Comparison of ENCODE assay signal across 8 mouse cellular contexts in the genomic region with DNA sequence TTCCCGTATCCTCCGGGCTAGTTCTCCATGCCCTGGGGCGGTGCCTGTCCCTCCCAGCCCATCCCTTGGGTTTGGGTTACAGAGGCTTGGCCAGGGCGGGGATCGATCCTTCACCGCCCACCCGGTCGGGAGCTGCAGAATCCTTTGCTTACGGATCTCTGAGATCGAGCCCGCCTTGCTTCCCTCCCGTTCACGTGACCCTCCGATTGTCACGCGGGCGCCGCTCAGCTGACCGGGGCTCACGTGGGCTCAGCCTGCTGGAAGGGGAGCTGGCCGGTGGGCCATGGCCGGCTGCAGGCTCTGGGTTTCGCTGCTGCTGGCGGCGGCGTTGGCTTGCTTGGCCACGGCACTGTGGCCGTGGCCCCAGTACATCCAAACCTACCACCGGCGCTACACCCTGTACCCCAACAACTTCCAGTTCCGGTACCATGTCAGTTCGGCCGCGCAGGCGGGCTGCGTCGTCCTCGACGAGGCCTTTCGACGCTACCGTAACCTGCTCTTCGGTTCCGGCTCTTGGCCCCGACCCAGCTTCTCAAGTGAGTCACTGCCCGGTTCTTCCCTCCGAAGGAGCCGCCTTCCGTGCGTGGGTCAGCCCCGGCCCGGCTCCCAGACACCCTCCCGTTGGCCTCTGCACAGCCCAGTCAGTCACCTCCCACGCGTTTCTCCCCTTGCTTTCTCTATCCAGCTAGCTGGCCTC. TPM values are rescaled to one million over a fixed set of nuclear protein-coding genes. Genes with fewer than 3 reads are reported as not detected.
DNase-seq lines count a peak whose midpoint lies in the region; ATAC-seq and TF ChIP-seq lines count a peak whose summit lies in the region.

A gene (plus strand): TSS at position 100 of the 697 bp plus-strand sequence.
A gene (minus strand): TSS at position 407 of the 697 bp plus-strand sequence.

- in situ Hi-C loops in ES-E14 (cut with MboI; ENCODE audit: low sequenced_read_pairs in 2 of 2, unreplicated experiment in 2 of 2): no loop called here

- no peak within 1 kb of the TSS for H3K27ac ChIP-seq in ES-E14 (ENCODE audit: insufficient read depth, low read depth, low read length, poor library complexity, severe bottlenecking)
- H3K27ac ChIP-seq in forebrain, postnatal 0 days (ENCODE audit: low read depth, low read length): 0 out of 2 replicates have a peak within 1 kb of the TSS, but pooled peaks have one; percentile 54
- H3K27ac ChIP-seq in lung, embryonic 16.5 days (ENCODE audit: low read length): peak within 1 kb of the TSS; percentile 31; the same call in 1 of the 2 replicates

- peaks cover 3% of the 10 kb centered on the region; the same call in 1 of the 2 replicates for H3K36me3 ChIP-seq in ES-E14 (ENCODE audit: control insufficient read depth, insufficient read depth, low read length, poor library complexity, severe bottlenecking)
- no peaks in the 10 kb centered on the region for H3K36me3 ChIP-seq in forebrain, postnatal 0 days (ENCODE audit: insufficient read depth)
- no peaks in the 10 kb centered on the region for H3K36me3 ChIP-seq in lung, embryonic 16.5 days (ENCODE audit: control insufficient read depth, insufficient read depth, low read length)

- H3K4me3 ChIP-seq in ES-E14 (ENCODE audit: insufficient read depth in 1 of 2, low read depth in 1 of 2, low read length in 2 of 2, poor library complexity in 1 of 2, severe bottlenecking in 1 of 2): peak within 1 kb of the TSS; percentile 62 to 70
- H3K4me3 ChIP-seq in forebrain, postnatal 0 days (ENCODE audit: low read depth, low read length): peak within 1 kb of the TSS; percentile 60
- peak within 1 kb of the TSS; percentile 80 for H3K4me3 ChIP-seq in lung, embryonic 16.5 days (ENCODE audit: low read length)

- H3K4me2 ChIP-seq in forebrain, postnatal 0 days (ENCODE audit: low read depth): peak within 1 kb of the TSS; percentile 95
- H3K4me2 ChIP-seq in lung, embryonic 16.5 days (ENCODE audit: low read depth, low read length): peak within 1 kb of the TSS; percentile 95

- ATAC-seq in forebrain, postnatal 0 days: peak; percentile 97
- ATAC-seq in lung, embryonic 16.5 days (ENCODE audit: low read depth): peak; percentile 96

- 9% methylated on average over 55 of the region's 55 CpGs for WGBS in forebrain, postnatal 0 days
- under 1% methylated on average over 55 of the region's 55 CpGs for WGBS in lung, embryonic 16.5 days

- H3K9me3 ChIP-seq in ES-E14 (ENCODE audit: control insufficient read depth, insufficient read depth, low read depth, low read length): no peaks in the 10 kb centered on the region
- no peaks in the 10 kb centered on the region for H3K9me3 ChIP-seq in forebrain, postnatal 0 days (ENCODE audit: low read length)
- H3K9me3 ChIP-seq in lung, embryonic 16.5 days (ENCODE audit: control insufficient read depth, low read length): no peaks in the 10 kb centered on the region

- DNase-seq in ES-E14 (ENCODE audit: low read depth, low spot score): peak; percentile 89
- peak; percentile 78 for DNase-seq in cerebellum, adult 11-12 months
- peak; percentile 91 for DNase-seq in forebrain, postnatal 0 days
- DNase-seq in heart, postnatal 4 days: peak; percentile 83
- DNase-seq in layer of hippocampus, adult 9-11 months: peak; percentile 83
- peak; percentile 51 for DNase-seq in ovary, postnatal 10 days (ENCODE audit: low spot score)
- DNase-seq in thymus, postnatal 0 days (ENCODE audit: low spot score): peak; percentile 68

- TF ChIP-seq CTCF in forebrain, postnatal 0 days (IDR thresholded peaks at IDR 0.05; ENCODE audit: low read depth): no peak

- H3K4me1 ChIP-seq in ES-E14 (ENCODE audit: control insufficient read depth in 2 of 2, insufficient read depth in 2 of 2, low read length in 2 of 2, poor library complexity in 1 of 2): peaks cover 5% of the 10 kb centered on the region in 2 experiments; a peak in 3 of 4 replicates
- peaks cover 22% of the 10 kb centered on the region for H3K4me1 ChIP-seq in forebrain, postnatal 0 days (ENCODE audit: insufficient read depth)
- H3K4me1 ChIP-seq in lung, embryonic 16.5 days (replicated peaks; ENCODE audit: control insufficient read depth, insufficient read depth, low read length): peaks cover 17% of the 10 kb centered on the region

- H3K27me3 ChIP-seq in forebrain, postnatal 0 days (ENCODE audit: insufficient read depth, low read length): no peaks in the 10 kb centered on the region
- H3K27me3 ChIP-seq in lung, embryonic 16.5 days (ENCODE audit: control insufficient read depth, insufficient read depth, low read depth, low read length): no peaks in the 10 kb centered on the region

- peak within 1 kb of the TSS; percentile 80 for H3K9ac ChIP-seq in ES-E14 (ENCODE audit: insufficient read depth, low read depth, low read length, poor library complexity, severe bottlenecking)
- H3K9ac ChIP-seq in forebrain, postnatal 0 days: peak within 1 kb of the TSS; percentile 67
- H3K9ac ChIP-seq in lung, embryonic 16.5 days (ENCODE audit: low read length): peak within 1 kb of the TSS; percentile 83

TF ChIP-seq in ES-E14, 5 proteins besides CTCF, POLR2A, EP300 and RAD21:
- TF ChIP-seq CHD2 (IDR thresholded peaks at IDR 0.05; ENCODE audit: low read depth, low read length): no peak
- no peak for TF ChIP-seq ZC3H11A (IDR thresholded peaks at IDR 0.05; ENCODE audit: borderline replicate concordance, low read depth, low read length)
- TF ChIP-seq HCFC1 (IDR thresholded peaks at IDR 0.05; ENCODE audit: borderline replicate concordance, insufficient read depth, low read length): peak; percentile 26; the same call in 1 of the 2 replicates
- TF ChIP-seq MAFK (IDR thresholded peaks at IDR 0.05; ENCODE audit: insufficient read depth, low read depth, low read length): no peak

RNA-seq across cellular contexts. Expression of the first gene that starts in this region (rescaled TPM):
- total RNA-seq in ES-E14 (2012; rRNA removed): 45.0 and 63.6 TPM in 2 replicates
- total RNA-seq in forebrain, postnatal 0 days (2014; rRNA removed): 48.1 and 50.7 TPM in 2 replicates
- 46.3 and 49.9 TPM in 2 replicates for polyA plus RNA-seq in forebrain, postnatal 0 days (2015; fragmentation: Nextera tagmentation; extraction: Ambion mirVana)
- 10 to 100 TPM; 33.4 to 33.7 TPM for total RNA-seq in heart, postnatal 4 days (2021)
- polyA plus RNA-seq in lung, embryonic 16.5 days (2015; fragmentation: Nextera tagmentation; extraction: Ambion mirVana): 69.3 and 72.7 TPM in 2 replicates
- 39.9 and 47.7 TPM in 2 replicates for polyA plus RNA-seq in thymus, postnatal 0 days (2015; fragmentation: Nextera tagmentation; extraction: Ambion mirVana)

RNA-seq across cellular contexts. Expression of the second gene that starts in this region (rescaled TPM):
- total RNA-seq in ES-E14 (2012; rRNA removed): 0.74 TPM in 1 of 2 replicates, not detected in the other
- 0.38 and 1.8 TPM in 2 replicates for total RNA-seq in forebrain, postnatal 0 days (2014; rRNA removed)
- 1.2 TPM in 2 replicates for polyA plus RNA-seq in forebrain, postnatal 0 days (2015; fragmentation: Nextera tagmentation; extraction: Ambion mirVana)
- total RNA-seq in heart, postnatal 4 days (2021): under 1 TPM; 0.23 to 0.71 TPM
- polyA plus RNA-seq in lung, embryonic 16.5 days (2015; fragmentation: Nextera tagmentation; extraction: Ambion mirVana): not detected in 2 replicates
- polyA plus RNA-seq in thymus, postnatal 0 days (2015; fragmentation: Nextera tagmentation; extraction: Ambion mirVana): 0.23 and 0.72 TPM in 2 replicates
